Mouse (Mus musculus) kidney, adult 2 months (tissue): ENCODE data around the gene Bex6.

Experiments
- CTCF ChIP-seq: fragments of 200-500 bp; conservative IDR thresholded peaks from 2 replicates; pipeline ENCODE4 v1.5.1; 2011; ENCODE audit warnings: low read depth, mild to moderate bottlenecking, control low read depth, low read length, moderate library complexity, mixed read lengths; ENCODE audit not compliant: insufficient read depth, insufficient read length
- POLR2A ChIP-seq: fragments of 200-500 bp; IDR thresholded peaks from one replicate; pipeline ENCODE4 v1.6.1; 2011; ENCODE audit warnings: low read depth, low read length, control low read depth

DNA sequence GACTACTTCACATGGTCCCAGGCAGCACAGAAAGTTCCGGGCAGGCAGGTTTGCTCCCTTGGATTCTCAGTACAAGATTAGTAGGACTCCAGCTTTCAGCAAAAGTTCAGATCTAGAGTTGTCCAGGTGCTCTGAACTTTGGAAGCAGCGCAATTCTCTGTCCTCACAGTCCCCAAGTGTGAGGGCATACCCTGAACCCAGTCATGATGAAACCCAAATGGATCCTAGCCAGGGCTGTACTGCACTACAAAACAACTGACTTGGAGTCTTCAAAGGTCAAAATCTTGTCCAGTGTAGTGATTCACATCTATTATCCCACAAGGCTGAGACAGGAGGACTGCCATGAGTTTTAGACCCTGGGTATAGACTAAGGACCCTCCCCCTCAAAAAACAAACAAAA, 22.3 kb upstream of the Bex6 start:
- TF ChIP-seq POLR2A, result no peak
- TF ChIP-seq CTCF, result no peak
